In the genomic region with DNA sequence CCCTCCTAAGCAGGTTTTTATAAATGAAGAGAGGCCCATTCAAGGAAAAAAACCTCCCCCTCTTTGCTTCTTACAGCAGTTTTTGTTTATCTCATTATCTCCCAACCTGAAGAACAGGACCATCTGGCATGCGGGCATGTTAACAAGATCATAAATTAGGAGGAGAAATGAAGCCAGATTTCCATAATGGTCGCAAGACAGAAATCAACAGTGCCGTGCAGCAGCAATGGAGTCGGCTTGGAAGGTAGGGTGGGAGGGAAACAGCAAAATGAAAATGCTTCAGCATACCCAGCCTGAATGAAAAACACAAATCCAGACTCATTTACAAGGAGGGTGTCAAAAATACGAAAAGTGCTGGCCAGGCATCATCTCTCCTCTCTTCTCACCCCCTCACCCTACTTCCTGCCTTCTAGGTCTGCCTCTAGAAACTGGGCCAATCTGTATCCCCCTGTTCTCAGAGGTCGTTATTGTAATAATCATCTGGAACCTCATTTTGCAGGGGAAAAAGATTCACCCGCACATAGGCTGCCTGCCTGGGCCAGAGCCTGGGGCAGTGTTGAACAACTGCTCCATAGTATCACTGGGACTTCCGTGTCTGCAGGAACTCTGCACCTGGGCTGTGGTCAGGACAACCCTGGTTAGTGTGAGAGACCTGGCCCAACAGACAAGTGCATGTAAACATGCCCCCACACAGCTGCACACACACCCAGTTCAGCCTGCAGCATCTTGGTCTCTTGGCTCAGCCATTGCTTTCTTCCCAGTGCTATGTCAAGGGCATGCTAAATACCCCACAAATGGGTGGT, we compare ENCODE assay signal across 13 mouse cellular contexts.
DNase-seq lines count a peak whose midpoint lies in the region; ATAC-seq and TF ChIP-seq lines count a peak whose summit lies in the region.
"Had no signal": no experiment of that assay in that cellular context is flagged by ENCODE, and none has a peak within 500 bp of the region (broad histone marks: within the 10 kb centered on the region; RNA-seq: fewer than 3 reads in every experiment).

No protein-coding gene starts in this region.

- TF ChIP-seq CTCF in forebrain, postnatal 0 days (IDR thresholded peaks at IDR 0.05; ENCODE audit: low read depth), result no peak

- H3K4me3 ChIP-seq in forebrain, embryonic 13.5 days, result no peak overlapping the region
- H3K4me3 ChIP-seq in forebrain, embryonic 10.5 days, result no peak overlapping the region
- no peak overlapping the region for H3K4me3 ChIP-seq in midbrain, embryonic 13.5 days (replicated peaks)
- H3K4me3 ChIP-seq in midbrain, embryonic 10.5 days, result no peak overlapping the region
- H3K4me3 ChIP-seq in forebrain, postnatal 0 days (ENCODE audit: low read depth, low read length), result no peak overlapping the region
- H3K4me3 ChIP-seq in heart, embryonic 11.5 days (ENCODE audit: low read depth, low read length), result no peak overlapping the region

- peak; percentile 83 for ATAC-seq in forebrain, embryonic 13.5 days
- no peak for ATAC-seq in midbrain, embryonic 13.5 days
- ATAC-seq in forebrain, postnatal 0 days, result peak; percentile 76
- no peak for ATAC-seq in heart, embryonic 11.5 days (replicated peaks; ENCODE audit: insufficient number of reproducible peaks, low FRiP score, low TSS enrichment)
- ATAC-seq: intestine, postnatal 0 days had no signal

- no peaks in the 10 kb centered on the region for H3K9me3 ChIP-seq in forebrain, embryonic 13.5 days (replicated peaks)
- H3K9me3 ChIP-seq in forebrain, embryonic 10.5 days, result no peaks in the 10 kb centered on the region
- H3K9me3 ChIP-seq in midbrain, embryonic 13.5 days, result no peaks in the 10 kb centered on the region
- no peaks in the 10 kb centered on the region for H3K9me3 ChIP-seq in midbrain, embryonic 10.5 days (replicated peaks)
- no peaks in the 10 kb centered on the region for H3K9me3 ChIP-seq in forebrain, postnatal 0 days (ENCODE audit: low read length)
- H3K9me3 ChIP-seq in heart, embryonic 11.5 days (replicated peaks; ENCODE audit: control insufficient read depth, low read length), result no peaks in the 10 kb centered on the region

- H3K4me2 ChIP-seq in forebrain, embryonic 13.5 days, result no peak overlapping the region
- H3K4me2 ChIP-seq in midbrain, embryonic 13.5 days (replicated peaks), result no peak overlapping the region
- no peak overlapping the region for H3K4me2 ChIP-seq in forebrain, postnatal 0 days (ENCODE audit: low read depth)
- H3K4me2 ChIP-seq in heart, embryonic 11.5 days, result no peak overlapping the region
- H3K4me2 ChIP-seq: midbrain, embryonic 11.5 days had no signal

- H3K4me1 ChIP-seq in forebrain, embryonic 13.5 days, result peaks cover 20% of the 10 kb centered on the region
- H3K4me1 ChIP-seq in forebrain, embryonic 10.5 days, result peaks cover 8% of the 10 kb centered on the region
- H3K4me1 ChIP-seq in midbrain, embryonic 13.5 days (replicated peaks), result peaks cover 10% of the 10 kb centered on the region
- H3K4me1 ChIP-seq in midbrain, embryonic 10.5 days, result no peaks in the 10 kb centered on the region
- peaks cover 4% of the 10 kb centered on the region; the same call in 1 of the 2 replicates for H3K4me1 ChIP-seq in forebrain, postnatal 0 days (ENCODE audit: insufficient read depth)
- H3K4me1 ChIP-seq in heart, embryonic 11.5 days (ENCODE audit: control insufficient read depth, insufficient read depth, low read length), result no peaks in the 10 kb centered on the region

- WGBS in forebrain, embryonic 13.5 days, result 41% methylated on average over 8 of the region's 8 CpGs
- WGBS in forebrain, embryonic 10.5 days, result 84% methylated on average over 8 of the region's 8 CpGs
- WGBS in midbrain, embryonic 13.5 days, result 64% methylated on average over 8 of the region's 8 CpGs
- 87% methylated on average over 8 of the region's 8 CpGs for WGBS in midbrain, embryonic 10.5 days
- whole genome bisulfite sequencing in forebrain, postnatal 0 days, result 25% methylated on average over 8 of the region's 8 CpGs
- WGBS in heart, embryonic 11.5 days (ENCODE audit: insufficient replicate concordance), result 75% methylated on average over 8 of the region's 8 CpGs

- H3K27me3 ChIP-seq in forebrain, embryonic 13.5 days, result no peaks in the 10 kb centered on the region
- no peaks in the 10 kb centered on the region for H3K27me3 ChIP-seq in forebrain, embryonic 10.5 days (ENCODE audit: poor library complexity, severe bottlenecking)
- no peaks in the 10 kb centered on the region for H3K27me3 ChIP-seq in midbrain, embryonic 13.5 days
- H3K27me3 ChIP-seq in midbrain, embryonic 10.5 days (ENCODE audit: low read depth, poor library complexity, severe bottlenecking), result no peaks in the 10 kb centered on the region
- H3K27me3 ChIP-seq in forebrain, postnatal 0 days (ENCODE audit: insufficient read depth, low read length), result no peaks in the 10 kb centered on the region
- H3K27me3 ChIP-seq in heart, embryonic 11.5 days (ENCODE audit: control insufficient read depth, insufficient read depth, low read length), result no peaks in the 10 kb centered on the region

- H3K9ac ChIP-seq in forebrain, embryonic 13.5 days, result no peak overlapping the region
- H3K9ac ChIP-seq in midbrain, embryonic 13.5 days (replicated peaks), result no peak overlapping the region
- H3K9ac ChIP-seq in forebrain, postnatal 0 days, result no peak overlapping the region
- H3K9ac ChIP-seq in heart, embryonic 11.5 days (ENCODE audit: low read depth, low read length), result no peak overlapping the region

- peak overlapping the region; percentile 78 for H3K27ac ChIP-seq in forebrain, embryonic 13.5 days
- no peak overlapping the region for H3K27ac ChIP-seq in forebrain, embryonic 10.5 days
- peak overlapping the region; percentile 25; the same call in 1 of the 2 replicates for H3K27ac ChIP-seq in midbrain, embryonic 13.5 days
- no peak overlapping the region for H3K27ac ChIP-seq in midbrain, embryonic 10.5 days (replicated peaks)
- H3K27ac ChIP-seq in forebrain, postnatal 0 days (ENCODE audit: low read depth, low read length), result peak overlapping the region; percentile 52
- no peak overlapping the region for H3K27ac ChIP-seq in heart, embryonic 11.5 days (ENCODE audit: low read depth, low read length)

- H3K36me3 ChIP-seq in forebrain, embryonic 13.5 days (ENCODE audit: poor library complexity, severe bottlenecking), result no peaks in the 10 kb centered on the region
- H3K36me3 ChIP-seq in forebrain, embryonic 10.5 days (replicated peaks), result no peaks in the 10 kb centered on the region
- no peaks in the 10 kb centered on the region for H3K36me3 ChIP-seq in midbrain, embryonic 13.5 days
- H3K36me3 ChIP-seq in midbrain, embryonic 10.5 days, result no peaks in the 10 kb centered on the region
- H3K36me3 ChIP-seq in forebrain, postnatal 0 days (ENCODE audit: insufficient read depth), result no peaks in the 10 kb centered on the region
- no peaks in the 10 kb centered on the region for H3K36me3 ChIP-seq in heart, embryonic 11.5 days (ENCODE audit: control insufficient read depth, insufficient read depth, low read length)

- DNase-seq in forebrain, embryonic 10.5 days (ENCODE audit: extremely low spot score, low spot score), result no peak
- no peak for DNase-seq in midbrain, embryonic 10.5 days (ENCODE audit: low spot score)
- peak; percentile 79 for DNase-seq in forebrain, postnatal 0 days
- peak; percentile 41 to 47 for DNase-seq in right cerebral cortex, postnatal 10 days (ENCODE audit: low spot score in 2 of 2)
- no peak for DNase-seq in spleen, adult 18-20 months
- DNase-seq: gastrocnemius, postnatal 36 days; lung, postnatal 10 days; thymus, postnatal 25 days had no signal

Comparison
In these comparisons a context has a peak if more than half of its experiments do, and no peak if none do; other contexts are left out.
1. H3K27ac ChIP-seq: peak in forebrain, embryonic 13.5 days (single experiment), midbrain, embryonic 13.5 days (single experiment) and forebrain, postnatal 0 days (single experiment); none in forebrain, embryonic 10.5 days (single experiment), midbrain, embryonic 10.5 days (single experiment) and heart, embryonic 11.5 days (single experiment).
2. DNase-seq: peak in forebrain, postnatal 0 days (single experiment) and right cerebral cortex, postnatal 10 days (2 of 2); none in forebrain, embryonic 10.5 days (single experiment), midbrain, embryonic 10.5 days (single experiment) and spleen, adult 18-20 months (0 of 2).
3. ATAC-seq: peak in forebrain, embryonic 13.5 days (single experiment) and forebrain, postnatal 0 days (single experiment); none in midbrain, embryonic 13.5 days (single experiment) and heart, embryonic 11.5 days (single experiment).